Mouse (Mus musculus): Measurements from ENCODE around the gene Slc30a1.

- TF ChIP-seq POLR2A (IDR thresholded peaks at IDR 0.05; ENCODE audit: borderline replicate concordance, insufficient read depth, low read length), result no peak
- TF ChIP-seq CTCF (IDR thresholded peaks at IDR 0.05; ENCODE audit: borderline replicate concordance, insufficient read depth, low read depth, low read length), result no peak
Observed at GRCm38 (mm10) chr1:191928345-191928744, 21.8 kb downstream of the Slc30a1 start.
